Mouse (Mus musculus): ENCODE measurements at regions not wholly inside any gene's neighbourhood (a gene's known extent, or its start where the extent isn't known, plus 50 kb on each side); places are given as distances from the start of the nearest gene placed in this dataset.
A peak's percentile ranks its signal among the peaks of the same experiment; 100 is the strongest.

- no peak for DNase-seq (ENCODE audit: low spot score)
These were observed 106.7 kb downstream of the Cpeb2 start for GRCm38 (mm10) chr5:43339671-43340070.

- no peak for DNase-seq (ENCODE audit: low spot score)
These were observed 108.5 kb downstream of the Cpeb2 start for GRCm38 (mm10) chr5:43341475-43341874.

GRCm38 (mm10) chr5:43344441-43344840 lies 111.5 kb downstream of the Cpeb2 start:
- no peak for DNase-seq (ENCODE audit: low spot score)

- no peak for DNase-seq (ENCODE audit: low spot score)
These were observed 118.0 kb downstream of the Cpeb2 start for GRCm38 (mm10) chr5:43350987-43351386.

- DNase-seq (ENCODE audit: low spot score) = no peak
These were observed 120.3 kb downstream of the Cpeb2 start for GRCm38 (mm10) chr5:43353021-43353990.

- DNase-seq (ENCODE audit: low spot score) = no peak
These were observed 121.5 kb downstream of the Cpeb2 start for GRCm38 (mm10) chr5:43354351-43354942.

GRCm38 (mm10) chr5:43355026-43355580 lies 122.1 kb downstream of the Cpeb2 start:
- peak; percentile 68 for DNase-seq (ENCODE audit: low spot score)

- no peak for DNase-seq (ENCODE audit: low spot score)
These were observed 122.9 kb downstream of the Cpeb2 start for GRCm38 (mm10) chr5:43355832-43356231.

- DNase-seq (ENCODE audit: low spot score) = no peak
These were observed 124.2 kb downstream of the Cpeb2 start for GRCm38 (mm10) chr5:43357100-43357680.

- no peak for DNase-seq (ENCODE audit: low spot score)
These were observed 124.9 kb downstream of the Cpeb2 start for GRCm38 (mm10) chr5:43357901-43358300.

GRCm38 (mm10) chr5:43358928-43359765 lies 126.2 kb downstream of the Cpeb2 start:
- no peak for DNase-seq (ENCODE audit: low spot score)

- no peak for DNase-seq (ENCODE audit: low spot score)
These were observed 127.3 kb downstream of the Cpeb2 start for GRCm38 (mm10) chr5:43360298-43360697.

GRCm38 (mm10) chr5:43361026-43361425 lies 128.1 kb downstream of the Cpeb2 start:
- DNase-seq (ENCODE audit: low spot score) = no peak

GRCm38 (mm10) chr5:43372385-43372784 lies 139.4 kb downstream of the Cpeb2 start:
- no peak for DNase-seq (ENCODE audit: low spot score)

- DNase-seq (ENCODE audit: low spot score) = no peak
These were observed 130.5 kb upstream of the C1qtnf7 start for GRCm38 (mm10) chr5:43384689-43385375.

GRCm38 (mm10) chr5:43390997-43391396 lies 124.3 kb upstream of the C1qtnf7 start:
- no peak for DNase-seq (ENCODE audit: low spot score)

- DNase-seq (ENCODE audit: low spot score) = no peak
These were observed 123.8 kb upstream of the C1qtnf7 start for GRCm38 (mm10) chr5:43391412-43392029.

GRCm38 (mm10) chr5:43392908-43393545 lies 122.3 kb upstream of the C1qtnf7 start:
- DNase-seq (ENCODE audit: low spot score) = no peak

- no peak for DNase-seq (ENCODE audit: low spot score)
These were observed 98.1 kb upstream of the C1qtnf7 start for GRCm38 (mm10) chr5:43417259-43417658.
